Mouse (Mus musculus): ENCODE data around the gene Ucp3. TPM values are rescaled to one million over a fixed set of nuclear protein-coding genes. Genes with fewer than 3 reads are reported as not detected.

The Ucp3 gene
- total and polyA plus RNA-seq, 3 experiments: 0.13 TPM; not detected in 2

DNA sequence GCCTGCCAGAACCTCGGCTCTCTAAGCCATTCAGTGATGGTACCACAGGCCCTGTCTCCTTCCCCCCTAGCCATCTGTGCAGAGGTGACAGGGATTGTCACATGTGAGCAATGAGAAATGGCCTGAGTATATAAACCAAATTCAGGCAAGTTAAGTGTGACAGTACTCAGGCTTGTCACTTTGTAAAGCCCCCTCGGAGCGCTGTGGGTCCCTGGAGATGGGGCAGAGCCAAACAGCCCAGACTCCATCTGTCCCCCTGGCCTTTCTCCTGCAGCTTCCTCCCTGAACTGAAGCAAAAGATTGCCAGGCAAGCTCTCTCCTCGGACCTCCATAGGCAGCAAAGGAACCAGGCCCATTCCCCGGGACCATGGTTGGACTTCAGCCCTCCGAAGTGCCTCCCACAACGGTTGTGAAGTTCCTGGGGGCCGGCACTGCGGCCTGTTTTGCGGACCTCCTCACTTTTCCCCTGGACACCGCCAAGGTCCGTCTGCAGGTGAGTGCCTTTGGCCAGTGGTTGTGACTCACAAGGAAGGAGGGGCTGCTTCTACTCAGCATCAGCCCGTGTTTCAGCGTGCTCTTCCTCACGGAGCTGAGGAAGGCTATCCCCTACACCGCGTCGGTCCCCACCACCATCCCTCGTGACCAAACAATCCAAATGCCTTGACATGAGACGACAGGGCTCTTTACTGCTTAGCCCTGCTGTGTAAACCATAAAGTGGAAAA, 6.5 kb downstream of the Ucp3 start:
- TF ChIP-seq MAFK (IDR thresholded peaks at IDR 0.05; ENCODE audit: insufficient replicate concordance, low read length): no peak
- TF ChIP-seq USF2 (conservative IDR thresholded peaks at IDR 0.05; ENCODE audit: low read depth, low read length): no peak
- no peak for TF ChIP-seq IRF4 (IDR thresholded peaks at IDR 0.05; ENCODE audit: low read depth, low read length)
- no peak for TF ChIP-seq UBTF (IDR thresholded peaks at IDR 0.05; ENCODE audit: low read depth, low read length)
- TF ChIP-seq SMC3 (IDR thresholded peaks at IDR 0.05; ENCODE audit: low read depth, low read length): no peak
- no peak for TF ChIP-seq HCFC1 (IDR thresholded peaks at IDR 0.05; ENCODE audit: low read depth, low read length)
- no peak for TF ChIP-seq BHLHE40 (IDR thresholded peaks at IDR 0.05; ENCODE audit: low read depth, low read length)
- no peak for TF ChIP-seq KAT2A (IDR thresholded peaks at IDR 0.05; ENCODE audit: insufficient replicate concordance, low read length)
- no peak for TF ChIP-seq POLR2A (IDR thresholded peaks at IDR 0.05; ENCODE audit: low read depth, low read length)
- TF ChIP-seq ZNF384 (IDR thresholded peaks at IDR 0.05; ENCODE audit: low read depth, low read length): no peak
- no peak for TF ChIP-seq MAZ (IDR thresholded peaks at IDR 0.05; ENCODE audit: low read depth, low read length)
- no peak for TF ChIP-seq JUND (conservative IDR thresholded peaks at IDR 0.05; ENCODE audit: low read depth, low read length)
- no peak for TF ChIP-seq TBP (conservative IDR thresholded peaks at IDR 0.05; ENCODE audit: low read depth, low read length)
- H3K4me2 ChIP-seq (ENCODE audit: insufficient read depth, low read depth, poor library complexity, severe bottlenecking): no peak overlapping the region

DNA sequence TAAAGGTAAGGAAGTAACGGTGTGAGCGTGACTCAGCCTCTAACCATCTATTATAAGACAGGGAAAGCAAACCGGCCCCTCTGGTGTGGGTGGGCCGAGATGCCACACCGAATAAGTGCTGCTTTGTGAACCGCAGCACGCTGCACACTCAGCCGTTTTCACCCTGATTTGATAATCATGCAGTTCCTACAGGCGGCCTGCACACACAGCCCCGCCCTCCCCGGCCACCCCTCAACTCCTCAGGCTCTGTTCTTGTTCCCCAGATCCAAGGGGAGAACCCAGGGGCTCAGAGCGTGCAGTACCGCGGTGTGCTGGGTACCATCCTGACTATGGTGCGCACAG, 7.0 kb downstream of the Ucp3 start:
- dilution Hi-C loops (cut with MboI; ENCODE audit: extremely low pct_ligation_motif_present, extremely low pct_unique_long_range_greater_than_20kb, low sequenced_read_pairs): no loop called here
- no peak overlapping the region for H3K27ac ChIP-seq (ENCODE audit: insufficient read depth, low read depth)
- H3K9me3 ChIP-seq (replicated peaks; ENCODE audit: low read length): no peaks in the 10 kb centered on the region
- no peaks in the 10 kb centered on the region for H3K79me2 ChIP-seq (replicated peaks; ENCODE audit: control insufficient read depth, extremely low read depth, insufficient read depth, poor library complexity, severe bottlenecking)
- H3K27me3 ChIP-seq (replicated peaks): no peaks in the 10 kb centered on the region
- H3K4me2 ChIP-seq (ENCODE audit: insufficient read depth, low read depth, poor library complexity, severe bottlenecking): no peak overlapping the region
- no peak overlapping the region for H3K4me3 ChIP-seq (replicated peaks in 1 of 3; ENCODE audit: low read depth in 2 of 3, low read length in 2 of 3, poor library complexity in 1 of 3)
- no peak overlapping the region for H3K9ac ChIP-seq (ENCODE audit: insufficient read depth, low read depth)
- H3K4me1 ChIP-seq (ENCODE audit: control insufficient read depth in 1 of 2, insufficient read depth in 2 of 2): peaks cover 14 to 15% of the 10 kb centered on the region in 2 experiments
- DNase-seq (ENCODE audit: extremely low read depth): no peak
- in situ Hi-C loops (cut with MboI; ENCODE audit: low pct_ligation_motif_present, low pct_unique_long_range_greater_than_20kb, low sequenced_read_pairs): no loop called here
- H3K36me3 ChIP-seq (replicated peaks in 1 of 2; ENCODE audit: control insufficient read depth in 1 of 2, insufficient read depth in 1 of 2, low read length in 1 of 2): no peaks in the 10 kb centered on the region
- TF ChIP-seq SIN3A (IDR thresholded peaks at IDR 0.05; ENCODE audit: low read length) (no peak), ETS1 (conservative IDR thresholded peaks at IDR 0.05; ENCODE audit: low read depth, low read length) (no peak), ZKSCAN1 (IDR thresholded peaks at IDR 0.05; ENCODE audit: borderline replicate concordance, low read depth, low read length) (no peak), MAX (IDR thresholded peaks at IDR 0.05; ENCODE audit: low read length) (no peak), CTCF (conservative IDR thresholded peaks at IDR 0.05 in 1 of 2, IDR thresholded peaks at IDR 0.05 in 1 of 2; ENCODE audit: low read depth in 2 of 2, low read length in 2 of 2) (no peak), MAZ (IDR thresholded peaks at IDR 0.05; ENCODE audit: low read depth, low read length) (no peak)

More for the DNA sequence above, 6.5 kb downstream of the Ucp3 start:
- Histone ChIP-seq H3K27me3 (replicated peaks) (no peaks in the 10 kb centered on the region), H3K9me3 (replicated peaks; ENCODE audit: low read length) (no peaks in the 10 kb centered on the region), H3K4me3 (replicated peaks in 1 of 3; ENCODE audit: low read depth in 2 of 3, low read length in 2 of 3, poor library complexity in 1 of 3) (no peak overlapping the region), H3K4me1 (ENCODE audit: control insufficient read depth in 1 of 2, insufficient read depth in 2 of 2) (peaks cover 14 to 15% of the 10 kb centered on the region in 2 experiments), H3K36me3 (replicated peaks in 1 of 2; ENCODE audit: control insufficient read depth in 1 of 2, insufficient read depth in 1 of 2, low read length in 1 of 2) (no peaks in the 10 kb centered on the region), H3K79me2 (replicated peaks; ENCODE audit: control insufficient read depth, extremely low read depth, insufficient read depth, poor library complexity, severe bottlenecking) (no peaks in the 10 kb centered on the region), H3K9ac (ENCODE audit: insufficient read depth, low read depth) (no peak overlapping the region), H3K27ac (ENCODE audit: insufficient read depth, low read depth) (no peak overlapping the region)
- DNase-seq (ENCODE audit: extremely low read depth): no peak
- dilution Hi-C loops (cut with MboI; ENCODE audit: extremely low pct_ligation_motif_present, extremely low pct_unique_long_range_greater_than_20kb, low sequenced_read_pairs): no loop called here
- in situ Hi-C loops (cut with MboI; ENCODE audit: low pct_ligation_motif_present, low pct_unique_long_range_greater_than_20kb, low sequenced_read_pairs): no loop called here
